Mouse (Mus musculus): ENCODE measurements around the gene Nid1. TPM values are rescaled to one million over a fixed set of nuclear protein-coding genes. Genes with fewer than 3 reads are reported as not detected.
"Not testable (repeated sequence)": the region's sequence is repeated elsewhere in the genome, so short reads cannot be mapped to it uniquely, and the experiment has no call there.

The Nid1 gene
- polyA plus RNA-seq, 2 experiments, result 16.9 to 18.3 TPM

DNA sequence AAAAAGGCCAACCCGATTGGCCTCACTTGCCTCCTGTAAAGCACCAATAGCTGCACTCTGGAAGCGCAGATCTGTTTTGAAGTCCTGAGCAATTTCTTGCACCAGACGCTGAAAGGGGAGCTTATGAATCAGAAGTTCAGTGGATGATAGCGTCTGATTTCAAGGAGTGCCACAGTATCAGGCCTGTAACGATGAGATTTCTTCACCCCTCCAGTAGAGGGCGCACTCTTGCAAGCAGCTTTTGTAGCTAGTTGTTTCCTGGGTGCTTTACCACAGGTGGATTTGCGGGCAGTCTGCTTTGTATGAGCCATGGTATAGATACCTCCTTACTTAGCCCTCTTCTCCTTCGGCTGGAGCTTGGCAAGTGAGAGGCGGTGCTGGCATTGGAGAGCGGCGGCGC is 18.5 kb upstream of the Nid1 start:
- not testable (repeated sequence) for ATAC-seq (ENCODE audit: insufficient read depth); H3K36me3 ChIP-seq (replicated peaks; ENCODE audit: control insufficient read depth, insufficient read depth, low read depth); H3K9ac ChIP-seq (replicated peaks); H3K4me1 ChIP-seq (replicated peaks; ENCODE audit: control insufficient read depth in 2 of 2, insufficient read depth in 2 of 2, low read length in 1 of 2); H3K4me3 ChIP-seq (ENCODE audit: insufficient read depth in 1 of 2, low read depth in 2 of 2, low read length in 2 of 2); H3K27me3 ChIP-seq (ENCODE audit: control insufficient read depth, insufficient read depth, low read length); DNase-seq (ENCODE audit: low read depth in 3 of 3, low spot score in 3 of 3); H3K27ac ChIP-seq; H3K4me2 ChIP-seq (ENCODE audit: low read depth); H3K9me3 ChIP-seq (ENCODE audit: control insufficient read depth, low read length)
- peak; percentile 50; the same call in 1 of the 2 replicates for TF ChIP-seq CTCF (IDR thresholded peaks at IDR 0.05; ENCODE audit: low read depth)
- WGBS (ENCODE audit: insufficient replicate concordance), result 78% methylated on average over 6 of the region's 12 CpGs

- not testable (repeated sequence) for H3K4me2 ChIP-seq (ENCODE audit: low read depth); H3K4me3 ChIP-seq (ENCODE audit: insufficient read depth in 1 of 2, low read depth in 2 of 2, low read length in 2 of 2); H3K27me3 ChIP-seq (ENCODE audit: control insufficient read depth, insufficient read depth, low read length); H3K27ac ChIP-seq; H3K9me3 ChIP-seq (ENCODE audit: control insufficient read depth, low read length); DNase-seq (ENCODE audit: low read depth in 3 of 3, low spot score in 3 of 3); H3K4me1 ChIP-seq (replicated peaks; ENCODE audit: control insufficient read depth in 2 of 2, insufficient read depth in 2 of 2, low read length in 1 of 2); ATAC-seq (ENCODE audit: insufficient read depth); H3K36me3 ChIP-seq (replicated peaks; ENCODE audit: control insufficient read depth, insufficient read depth, low read depth); H3K9ac ChIP-seq (replicated peaks)
- 29% methylated on average over 1 of the region's 5 CpGs for WGBS (ENCODE audit: insufficient replicate concordance)
Observed at GRCm38 (mm10) chr13:13423301-13423700, 14.1 kb upstream of the Nid1 start.

GRCm38 (mm10) chr13:13436161-13436560 is 1.2 kb upstream of the Nid1 start:
- ATAC-seq (ENCODE audit: insufficient read depth); H3K27me3 ChIP-seq (ENCODE audit: control insufficient read depth, insufficient read depth, low read length); H3K9ac ChIP-seq (replicated peaks); DNase-seq (ENCODE audit: low read depth in 3 of 3, low spot score in 3 of 3); H3K27ac ChIP-seq; H3K4me3 ChIP-seq (ENCODE audit: insufficient read depth in 1 of 2, low read depth in 2 of 2, low read length in 2 of 2); H3K4me2 ChIP-seq (ENCODE audit: low read depth); H3K9me3 ChIP-seq (ENCODE audit: control insufficient read depth, low read length); H3K4me1 ChIP-seq (replicated peaks; ENCODE audit: control insufficient read depth in 2 of 2, insufficient read depth in 2 of 2, low read length in 1 of 2); H3K36me3 ChIP-seq (replicated peaks; ENCODE audit: control insufficient read depth, insufficient read depth, low read depth): not testable (repeated sequence)
- WGBS (ENCODE audit: insufficient replicate concordance), result 15% methylated on average over 3 of the region's 7 CpGs

GRCm38 (mm10) chr13:13438112-13438953 is 982 bp downstream of the Nid1 start:
- H3K4me1 ChIP-seq (replicated peaks; ENCODE audit: control insufficient read depth in 2 of 2, insufficient read depth in 2 of 2, low read length in 1 of 2); H3K27ac ChIP-seq; H3K27me3 ChIP-seq (ENCODE audit: control insufficient read depth, insufficient read depth, low read length); H3K9me3 ChIP-seq (ENCODE audit: control insufficient read depth, low read length); H3K9ac ChIP-seq (replicated peaks); H3K36me3 ChIP-seq (replicated peaks; ENCODE audit: control insufficient read depth, insufficient read depth, low read depth); DNase-seq (ENCODE audit: low read depth in 3 of 3, low spot score in 3 of 3): not testable (repeated sequence)
- ATAC-seq (ENCODE audit: insufficient read depth), result peak; percentile 82
- Histone ChIP-seq H3K4me3 (ENCODE audit: insufficient read depth in 1 of 2, low read depth in 2 of 2, low read length in 2 of 2) (peak overlapping the region in 1 of 2 experiments; percentile 40; a peak in 2 of 4 replicates), H3K4me2 (ENCODE audit: low read depth) (peak overlapping the region; percentile 22)
- WGBS (ENCODE audit: insufficient replicate concordance), result 2% methylated on average over 12 of the region's 28 CpGs

- not testable (repeated sequence) for H3K4me2 ChIP-seq (ENCODE audit: low read depth)
Observed at GRCm38 (mm10) chr13:13445601-13446000, 8.2 kb downstream of the Nid1 start.

GRCm38 (mm10) chr13:13446711-13447443 is 9.5 kb downstream of the Nid1 start:
- not testable (repeated sequence) for DNase-seq (ENCODE audit: low read depth in 3 of 3, low spot score in 3 of 3); ATAC-seq (ENCODE audit: insufficient read depth); H3K9me3 ChIP-seq (ENCODE audit: control insufficient read depth, low read length); H3K4me2 ChIP-seq (ENCODE audit: low read depth); H3K4me1 ChIP-seq (replicated peaks; ENCODE audit: control insufficient read depth in 2 of 2, insufficient read depth in 2 of 2, low read length in 1 of 2); H3K4me3 ChIP-seq (ENCODE audit: insufficient read depth in 1 of 2, low read depth in 2 of 2, low read length in 2 of 2); H3K36me3 ChIP-seq (replicated peaks; ENCODE audit: control insufficient read depth, insufficient read depth, low read depth); H3K27me3 ChIP-seq (ENCODE audit: control insufficient read depth, insufficient read depth, low read length); H3K9ac ChIP-seq (replicated peaks); H3K27ac ChIP-seq
- 56% methylated on average over 4 of the region's 4 CpGs for WGBS (ENCODE audit: insufficient replicate concordance)

More at GRCm38 (mm10) chr13:13445601-13446000, 8.2 kb downstream of the Nid1 start:
- not testable (repeated sequence) for DNase-seq (ENCODE audit: low read depth in 3 of 3, low spot score in 3 of 3); H3K4me1 ChIP-seq (replicated peaks; ENCODE audit: control insufficient read depth in 2 of 2, insufficient read depth in 2 of 2, low read length in 1 of 2); ATAC-seq (ENCODE audit: insufficient read depth); H3K4me3 ChIP-seq (ENCODE audit: insufficient read depth in 1 of 2, low read depth in 2 of 2, low read length in 2 of 2); H3K27me3 ChIP-seq (ENCODE audit: control insufficient read depth, insufficient read depth, low read length); H3K9me3 ChIP-seq (ENCODE audit: control insufficient read depth, low read length); H3K27ac ChIP-seq; H3K36me3 ChIP-seq (replicated peaks; ENCODE audit: control insufficient read depth, insufficient read depth, low read depth); H3K9ac ChIP-seq (replicated peaks)
- 77% methylated on average over 5 of the region's 5 CpGs for WGBS (ENCODE audit: insufficient replicate concordance)

Data from liver, embryonic 14.5 days (tissue).